In genomic region chr19:41655970-41656369, GRCm38 (mm10) we compare ENCODE assay signal across 8 mouse cellular contexts.
DNase-seq lines count a peak whose midpoint lies in the region.

No protein-coding gene starts in this region.

- DNase-seq in CD4-positive helper T cell, adult 2 months (ENCODE audit: low read depth, low spot score) = peak; percentile 37
- peak; percentile 78 for DNase-seq in adipocyte (ENCODE audit: low spot score)
- DNase-seq in cerebellum, postnatal 4 days (ENCODE audit: low spot score in 2 of 2) = peak; percentile 73 to 85
- DNase-seq in gastrocnemius, postnatal 14 days = peak; percentile 70
- DNase-seq in layer of hippocampus, adult 11-12 months (ENCODE audit: low spot score) = peak; percentile 84
- DNase-seq in lung, postnatal 10 days = peak; percentile 80
- peak; percentile 32 for DNase-seq in retina, adult 2 months (ENCODE audit: low read depth, low spot score)
- DNase-seq in thymus, postnatal 25 days = peak; percentile 71

- intact Hi-C loops in gastrocnemius, postnatal 14 days (cut with DNase I; ENCODE audit: low total_unique reads) = loop anchor here (2.0 kb wide), 1 partner anchor 109 kb away; no protein-coding TSS in a partner anchor

Comparison
In these comparisons a context has a peak if more than half of its experiments do, and no peak if none do; other contexts are left out.
1. Peak in every context shown above with its lines: DNase-seq.
2. DNase-seq: peak in every context shown above with its lines; median percentile 84 in layer of hippocampus, adult 11-12 months; 80 in lung, postnatal 10 days; 79 in cerebellum, postnatal 4 days; 78 in adipocyte; 71 in thymus, postnatal 25 days; 70 in gastrocnemius, postnatal 14 days; 37 in CD4-positive helper T cell, adult 2 months; 32 in retina, adult 2 months.